Mouse (Mus musculus): ENCODE measurements around the gene Itgb2. TPM values are rescaled to one million over a fixed set of nuclear protein-coding genes. Genes with fewer than 3 reads are reported as not detected.
A peak's percentile ranks its signal among the peaks of the same experiment; 100 is the strongest.

Itgb2 gene
- polyA plus RNA-seq, 1 experiment: 6.8 TPM

GRCm38 (mm10) chr10:77544916-77545315, 14.9 kb downstream of the Itgb2 start:
- DNase-seq (ENCODE audit: extremely low spot score in 1 of 2, low spot score in 1 of 2): peak; percentile 44 to 75

- no peak for DNase-seq (ENCODE audit: extremely low spot score in 1 of 2, low spot score in 1 of 2)
Observed at GRCm38 (mm10) chr10:77548576-77548975, 18.5 kb downstream of the Itgb2 start.

GRCm38 (mm10) chr10:77550874-77551273, 20.8 kb downstream of the Itgb2 start:
- DNase-seq (ENCODE audit: extremely low spot score in 1 of 2, low spot score in 1 of 2): no peak

- DNase-seq (ENCODE audit: extremely low spot score in 1 of 2, low spot score in 1 of 2): no peak
Observed at GRCm38 (mm10) chr10:77552162-77552561, 22.1 kb downstream of the Itgb2 start.

GRCm38 (mm10) chr10:77553285-77553684, 23.2 kb downstream of the Itgb2 start:
- DNase-seq (ENCODE audit: extremely low spot score in 1 of 2, low spot score in 1 of 2): no peak

- DNase-seq (ENCODE audit: extremely low spot score in 1 of 2, low spot score in 1 of 2): no peak
Observed at GRCm38 (mm10) chr10:77554918-77555317, 24.9 kb downstream of the Itgb2 start.

- DNase-seq (ENCODE audit: extremely low spot score in 1 of 2, low spot score in 1 of 2): no peak
Observed at GRCm38 (mm10) chr10:77556631-77557030, 26.6 kb downstream of the Itgb2 start.

- DNase-seq (ENCODE audit: extremely low spot score in 1 of 2, low spot score in 1 of 2): no peak
Observed at GRCm38 (mm10) chr10:77557641-77558040, 27.6 kb downstream of the Itgb2 start.

GRCm38 (mm10) chr10:77560090-77560489, 30.0 kb downstream of the Itgb2 start:
- no peak for DNase-seq (ENCODE audit: extremely low spot score in 1 of 2, low spot score in 1 of 2)

- no peak for DNase-seq (ENCODE audit: extremely low spot score in 1 of 2, low spot score in 1 of 2)
Observed at GRCm38 (mm10) chr10:77560830-77561229, 30.8 kb downstream of the Itgb2 start.

GRCm38 (mm10) chr10:77561508-77561907, 31.5 kb downstream of the Itgb2 start:
- no peak for DNase-seq (ENCODE audit: extremely low spot score in 1 of 2, low spot score in 1 of 2)

- no peak for DNase-seq (ENCODE audit: extremely low spot score in 1 of 2, low spot score in 1 of 2)
Observed at GRCm38 (mm10) chr10:77565005-77565404, 35.0 kb downstream of the Itgb2 start.

GRCm38 (mm10) chr10:77566651-77567050, 36.6 kb downstream of the Itgb2 start:
- DNase-seq (ENCODE audit: extremely low spot score in 1 of 2, low spot score in 1 of 2): peak in 1 of 2 experiments; percentile 87

GRCm38 (mm10) chr10:77569481-77569880, 39.4 kb downstream of the Itgb2 start:
- DNase-seq (ENCODE audit: extremely low spot score in 1 of 2, low spot score in 1 of 2): no peak

- DNase-seq (ENCODE audit: extremely low spot score in 1 of 2, low spot score in 1 of 2): no peak
Observed at GRCm38 (mm10) chr10:77569973-77570658, 40.1 kb downstream of the Itgb2 start.

- DNase-seq (ENCODE audit: extremely low spot score in 1 of 2, low spot score in 1 of 2): no peak
Observed at GRCm38 (mm10) chr10:77572225-77572624, 42.2 kb downstream of the Itgb2 start.

- no peak for DNase-seq (ENCODE audit: extremely low spot score in 1 of 2, low spot score in 1 of 2)
Observed at GRCm38 (mm10) chr10:77573162-77573561, 43.1 kb downstream of the Itgb2 start.

GRCm38 (mm10) chr10:77580027-77580920, 50.2 kb downstream of the Itgb2 start:
- no peak for DNase-seq (ENCODE audit: extremely low spot score in 1 of 2, low spot score in 1 of 2)

GRCm38 (mm10) chr10:77581023-77581407, 51.0 kb downstream of the Itgb2 start:
- peak in 1 of 2 experiments; percentile 24 for DNase-seq (ENCODE audit: extremely low spot score in 1 of 2, low spot score in 1 of 2)

- DNase-seq (ENCODE audit: extremely low spot score in 1 of 2, low spot score in 1 of 2): peak; percentile 91 to 95
Observed at GRCm38 (mm10) chr10:77581408-77582284, 51.6 kb downstream of the Itgb2 start, which contains the start of gene Pttg1ip. TSS of gene Pttg1ip (plus strand) at chr10:77581720.

- DNase-seq (ENCODE audit: extremely low spot score in 1 of 2, low spot score in 1 of 2): no peak
Observed at GRCm38 (mm10) chr10:77582285-77582618, 52.2 kb downstream of the Itgb2 start.
